Mouse (Mus musculus): Measurements from ENCODE around the gene Sntb2.

DNA sequence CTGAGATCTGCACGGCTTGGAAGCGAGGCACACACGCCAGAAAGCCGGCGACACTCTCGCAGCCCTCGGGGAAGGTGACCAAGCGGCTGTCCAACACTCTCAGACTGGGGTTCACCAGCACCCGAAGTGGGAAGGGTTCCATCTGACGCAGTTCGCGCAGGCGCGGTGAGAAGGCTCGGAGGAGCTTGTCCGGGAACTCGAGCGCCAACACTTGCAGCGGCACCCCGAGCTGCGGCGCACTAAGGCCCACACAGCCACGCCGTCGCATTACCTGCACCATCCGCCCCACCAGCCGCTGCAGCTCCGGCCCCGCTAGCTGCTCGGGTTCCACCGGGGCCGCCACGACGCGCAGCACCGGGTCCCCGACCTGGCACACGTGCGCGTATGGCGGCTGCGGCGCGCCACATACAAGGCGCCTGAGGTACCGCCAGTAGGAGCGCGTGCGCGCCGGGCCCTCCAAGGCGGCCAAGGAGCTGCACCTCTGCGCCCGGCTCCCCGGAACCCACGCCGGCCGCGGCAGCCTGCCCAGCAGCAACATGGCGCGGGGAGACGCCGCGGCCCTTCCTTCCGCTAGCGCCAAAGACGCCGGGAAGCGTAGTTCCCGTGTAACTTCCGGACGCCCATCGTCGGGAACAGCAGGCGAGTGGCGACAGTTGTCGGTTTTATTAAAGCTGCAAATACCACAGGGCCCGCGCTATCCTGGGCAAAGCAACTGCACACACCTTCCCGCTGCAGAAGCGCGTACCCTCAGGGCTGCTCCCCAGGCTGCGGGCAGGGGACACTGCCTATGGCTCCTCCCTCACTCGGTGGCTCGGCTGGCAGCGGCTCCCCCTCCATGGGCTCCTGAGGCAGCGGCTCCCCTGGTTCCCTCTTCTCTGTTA lies 112.8 kb downstream of the Sntb2 start, which contains the start of gene Pdf:
- TF ChIP-seq UBTF (IDR thresholded peaks at IDR 0.05; ENCODE audit: low read depth, low read length) (0 out of 2 replicates have a peak, but pooled peaks have one; percentile 31), CTCF (conservative IDR thresholded peaks at IDR 0.05 in 1 of 2, IDR thresholded peaks at IDR 0.05 in 1 of 2; ENCODE audit: low read depth in 2 of 2, low read length in 2 of 2) (no peak), EP300 (IDR thresholded peaks at IDR 0.05; ENCODE audit: low read length) (no peak), USF1 (IDR thresholded peaks at IDR 0.05; ENCODE audit: low read depth, low read length) (no peak)

Data from CH12.LX (cell line).